Mouse (Mus musculus): ENCODE results near the gene Nrp2.

Nrp2 gene

GRCm38 (mm10) chr1:62723891-62724290 lies 20.8 kb downstream of the Nrp2 start:
- DNase-seq (ENCODE audit: low spot score), result no peak

GRCm38 (mm10) chr1:62724461-62725021 lies 21.5 kb downstream of the Nrp2 start:
- DNase-seq (ENCODE audit: low spot score), result no peak

GRCm38 (mm10) chr1:62725032-62725678 lies 22.1 kb downstream of the Nrp2 start:
- DNase-seq (ENCODE audit: low spot score), result no peak

- DNase-seq (ENCODE audit: low spot score), result no peak
Measured at GRCm38 (mm10) chr1:62727191-62727590, 24.1 kb downstream of the Nrp2 start.

GRCm38 (mm10) chr1:62728421-62728820 lies 25.3 kb downstream of the Nrp2 start:
- DNase-seq (ENCODE audit: low spot score), result no peak

- DNase-seq (ENCODE audit: low spot score), result no peak
Measured at GRCm38 (mm10) chr1:62728926-62729325, 25.8 kb downstream of the Nrp2 start.

- no peak for DNase-seq (ENCODE audit: low spot score)
Measured at GRCm38 (mm10) chr1:62729345-62730150, 26.5 kb downstream of the Nrp2 start.

- no peak for DNase-seq (ENCODE audit: low spot score)
Measured at GRCm38 (mm10) chr1:62732036-62732435, 29.0 kb downstream of the Nrp2 start.

- no peak for DNase-seq (ENCODE audit: low spot score)
Measured at GRCm38 (mm10) chr1:62734420-62734931, 31.4 kb downstream of the Nrp2 start.

- DNase-seq (ENCODE audit: low spot score), result no peak
Measured at GRCm38 (mm10) chr1:62734980-62735379, 31.9 kb downstream of the Nrp2 start.

- DNase-seq (ENCODE audit: low spot score), result no peak
Measured at GRCm38 (mm10) chr1:62735835-62736234, 32.8 kb downstream of the Nrp2 start.

- DNase-seq (ENCODE audit: low spot score), result no peak
Measured at GRCm38 (mm10) chr1:62736455-62737012, 33.4 kb downstream of the Nrp2 start.

GRCm38 (mm10) chr1:62738165-62738564 lies 35.1 kb downstream of the Nrp2 start:
- no peak for DNase-seq (ENCODE audit: low spot score)

- no peak for DNase-seq (ENCODE audit: low spot score)
Measured at GRCm38 (mm10) chr1:62742092-62742491, 39.0 kb downstream of the Nrp2 start.

GRCm38 (mm10) chr1:62743064-62743694 lies 40.1 kb downstream of the Nrp2 start:
- no peak for DNase-seq (ENCODE audit: low spot score)

GRCm38 (mm10) chr1:62745889-62746288 lies 42.8 kb downstream of the Nrp2 start:
- no peak for DNase-seq (ENCODE audit: low spot score)

GRCm38 (mm10) chr1:62747421-62748111 lies 44.5 kb downstream of the Nrp2 start:
- DNase-seq (ENCODE audit: low spot score), result no peak

GRCm38 (mm10) chr1:62748361-62748760 lies 45.3 kb downstream of the Nrp2 start:
- no peak for DNase-seq (ENCODE audit: low spot score)

GRCm38 (mm10) chr1:62749716-62750115 lies 46.6 kb downstream of the Nrp2 start:
- DNase-seq (ENCODE audit: low spot score), result no peak

- DNase-seq (ENCODE audit: low spot score), result no peak
Measured at GRCm38 (mm10) chr1:62750408-62751008, 47.4 kb downstream of the Nrp2 start.

All from T-cell, adult 2 months (primary cell).